Mouse (Mus musculus): Measurements from ENCODE around the gene Numa1.
"Not testable (repeated sequence)": the region's sequence is repeated elsewhere in the genome, so short reads cannot be mapped to it uniquely, and the experiment has no call there.

The Numa1 gene

GRCm38 (mm10) chr7:102037318-102037717 lies 103.4 kb downstream of the Numa1 start:
- DNase-seq (ENCODE audit: low spot score in 2 of 2), result no peak

DNA sequence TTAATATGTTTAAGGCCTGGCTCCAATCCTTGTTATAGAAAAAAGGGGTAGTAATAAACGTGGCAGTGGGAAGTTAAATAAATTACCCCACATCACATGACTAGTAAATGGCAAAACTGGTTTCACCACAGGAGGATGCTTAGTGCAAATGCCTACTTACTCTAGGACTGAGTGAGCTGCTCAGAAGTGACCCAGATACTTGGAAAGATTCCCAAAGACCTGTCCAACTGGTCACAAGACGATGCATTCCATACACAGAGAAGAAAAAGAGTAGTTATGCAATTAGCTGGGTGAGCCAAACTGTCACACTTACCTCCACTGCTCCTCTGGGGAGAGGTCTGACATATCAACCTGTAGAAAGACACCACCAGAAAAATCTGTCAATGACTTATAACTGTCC lies 108.4 kb downstream of the Numa1 start:
- DNase-seq (ENCODE audit: low spot score in 2 of 2), result no peak

- DNase-seq (ENCODE audit: low spot score in 2 of 2), result not testable (repeated sequence)
These were observed 114.6 kb downstream of the Numa1 start for GRCm38 (mm10) chr7:102048524-102048923.

GRCm38 (mm10) chr7:102061353-102061752 lies 127.4 kb downstream of the Numa1 start:
- no peak for DNase-seq (ENCODE audit: low spot score in 2 of 2)

- DNase-seq (ENCODE audit: low spot score in 2 of 2), result no peak
These were observed 128.3 kb downstream of the Numa1 start for GRCm38 (mm10) chr7:102062203-102062602.

GRCm38 (mm10) chr7:102063891-102064290 lies 130.0 kb downstream of the Numa1 start:
- no peak for DNase-seq (ENCODE audit: low spot score in 2 of 2)

All from heart, adult 9 months (tissue).